Mouse (Mus musculus) MEL (cell line): ENCODE data around the gene Rab30. TPM values are rescaled to one million over a fixed set of nuclear protein-coding genes. Genes with fewer than 3 reads are reported as not detected.

Experiments
- DNase-seq: peaks from one replicate; pipeline ENCODE4 v3.0.0; 2011; ENCODE audit warnings: low read depth, low spot score
- H3K27ac ChIP-seq: 2 replicates; pipeline ENCODE4 v1.5.1; 2012; ENCODE audit warnings: low read depth, mild to moderate bottlenecking, control low read depth, low read length, moderate library complexity; ENCODE audit not compliant: control insufficient read depth
- H3K27me3 ChIP-seq, 2 experiments: fragments of 150-350 bp in 1 of 2; sonication (generic) in 1 of 2; 2 replicates each; pipeline ENCODE4 v1.6.1; 2012; ENCODE audit warnings: low read length in 2 of 2, mild to moderate bottlenecking in 2 of 2, improper control_type of control experiment in 1 of 2, moderate library complexity in 1 of 2; ENCODE audit not compliant: insufficient read depth in 2 of 2, control insufficient read depth in 1 of 2
- H3K36me3 ChIP-seq, 2 experiments: 2 replicates each; pipeline ENCODE4 v1.6.1; 2012 to 2014; ENCODE audit warnings: low read length in 2 of 2, improper control_type of control experiment in 1 of 2, inconsistent platforms in 1 of 2, mild to moderate bottlenecking in 1 of 2; ENCODE audit not compliant: insufficient read depth in 2 of 2, control insufficient read depth in 1 of 2
- H3K4me1 ChIP-seq, 2 experiments: fragments of 150-350 bp in 1 of 2; sonication (generic) in 1 of 2; 2 replicates each; pipeline ENCODE4 v1.6.1; 2012; ENCODE audit warnings: low read length in 2 of 2, improper control_type of control experiment in 1 of 2, mild to moderate bottlenecking in 1 of 2; ENCODE audit not compliant: insufficient read depth in 2 of 2, control insufficient read depth in 1 of 2
- H3K4me3 ChIP-seq, 2 experiments: fragments of 150-350 bp in 1 of 2; sonication (generic) in 1 of 2; 2 replicates each; pipeline ENCODE4 v1.5.1; 2012; ENCODE audit warnings: low read depth in 2 of 2, low read length in 2 of 2, mild to moderate bottlenecking in 2 of 2, moderate library complexity in 2 of 2, control low read depth in 1 of 2, improper control_type of control experiment in 1 of 2; ENCODE audit not compliant: control insufficient read depth in 1 of 2, insufficient read depth in 1 of 2
- H3K79me2 ChIP-seq: 2 replicates; pipeline ENCODE4 v1.6.1; 2012; ENCODE audit warnings: mild to moderate bottlenecking, low read length, moderate library complexity; ENCODE audit not compliant: control insufficient read depth, poor library complexity, insufficient read depth
- H3K9ac ChIP-seq: 2 replicates; pipeline ENCODE4 v1.6.1; 2012; ENCODE audit warnings: low read depth, mild to moderate bottlenecking, control low read depth, low read length, moderate library complexity; ENCODE audit not compliant: control insufficient read depth, poor library complexity, severe bottlenecking
- H3K9me3 ChIP-seq: fragments of 150-350 bp; sonication (generic); replicated peaks from 2 replicates; pipeline ENCODE4 v1.6.1; 2012; ENCODE audit warnings: mild to moderate bottlenecking, low read length, improper control_type of control experiment, moderate library complexity; ENCODE audit not compliant: insufficient read depth
- E2F4 ChIP-seq: IDR thresholded peaks from 2 replicates; pipeline ENCODE4 v1.6.1; 2011; ENCODE audit warnings: low read depth, low read length, improper control_type of control experiment, borderline replicate concordance
- ELF1 ChIP-seq: IDR thresholded peaks from 2 replicates; pipeline ENCODE4 v1.6.1; 2014; ENCODE audit warnings: low read depth, mild to moderate bottlenecking, inconsistent platforms, low read length, improper control_type of control experiment, moderate library complexity
- EP300 ChIP-seq, 2 experiments: IDR thresholded peaks; 2 replicates each; pipeline ENCODE4 v1.6.1; 2011; ENCODE audit warnings: improper control_type of control experiment in 2 of 2, low read length in 2 of 2, low read depth in 1 of 2, mild to moderate bottlenecking in 1 of 2
- GATA1 ChIP-seq: IDR thresholded peaks from 2 replicates; pipeline ENCODE4 v1.6.1; 2011; ENCODE audit warnings: low read depth, low read length, improper control_type of control experiment
- HCFC1 ChIP-seq: IDR thresholded peaks from 2 replicates; pipeline ENCODE4 v1.6.1; 2012; ENCODE audit warnings: low read depth, mild to moderate bottlenecking, inconsistent platforms, low read length, improper control_type of control experiment, moderate library complexity
- KAT2A ChIP-seq: conservative IDR thresholded peaks from 2 replicates; pipeline ENCODE4 v1.6.1; 2012; ENCODE audit warnings: low read depth, low read length, improper control_type of control experiment, inconsistent platforms
- MAFK ChIP-seq: IDR thresholded peaks from 2 replicates; pipeline ENCODE4 v1.6.1; 2011; ENCODE audit warnings: low read depth, mild to moderate bottlenecking, low read length, improper control_type of control experiment, borderline replicate concordance
- MAZ ChIP-seq: IDR thresholded peaks from 2 replicates; pipeline ENCODE4 v1.6.1; 2012; ENCODE audit warnings: low read depth, mild to moderate bottlenecking, inconsistent platforms, low read length, improper control_type of control experiment
- MEF2A ChIP-seq: IDR thresholded peaks from 2 replicates; pipeline ENCODE4 v1.6.1; 2014; ENCODE audit warnings: low read depth, mild to moderate bottlenecking, inconsistent platforms, low read length, improper control_type of control experiment; ENCODE audit not compliant: poor library complexity, insufficient replicate concordance, severe bottlenecking; ENCODE audit errors: extremely low read depth
- MYB ChIP-seq: IDR thresholded peaks from 2 replicates; pipeline ENCODE4 v1.6.1; 2011; ENCODE audit warnings: mild to moderate bottlenecking, low read depth, low read length, improper control_type of control experiment
- NELFE ChIP-seq: IDR thresholded peaks from 2 replicates; pipeline ENCODE4 v1.6.1; 2011; ENCODE audit warnings: low read depth, low read length, improper control_type of control experiment
- NRF1 ChIP-seq: IDR thresholded peaks from 2 replicates; pipeline ENCODE4 v1.6.1; 2014; ENCODE audit warnings: low read depth, mild to moderate bottlenecking, inconsistent platforms, low read length, improper control_type of control experiment, moderate library complexity; ENCODE audit not compliant: poor library complexity, insufficient read depth, severe bottlenecking
- POLR2AphosphoS2 ChIP-seq: IDR thresholded peaks from 2 replicates; pipeline ENCODE4 v1.6.1; 2011; ENCODE audit warnings: low read length, improper control_type of control experiment
- RAD21 ChIP-seq: IDR thresholded peaks from 2 replicates; pipeline ENCODE4 v1.6.1; 2011; ENCODE audit warnings: mild to moderate bottlenecking, low read depth, low read length, improper control_type of control experiment
- SMC3 ChIP-seq: IDR thresholded peaks from 2 replicates; pipeline ENCODE4 v1.6.1; 2011; ENCODE audit warnings: low read depth, low read length, improper control_type of control experiment
- UBTF ChIP-seq: IDR thresholded peaks from 2 replicates; pipeline ENCODE4 v1.6.1; 2012; ENCODE audit warnings: low read depth, mild to moderate bottlenecking, inconsistent platforms, low read length, improper control_type of control experiment, moderate library complexity, borderline replicate concordance; ENCODE audit not compliant: insufficient read depth
- ZC3H11A ChIP-seq: IDR thresholded peaks from 2 replicates; pipeline ENCODE4 v1.6.1; 2012; ENCODE audit warnings: low read depth, mild to moderate bottlenecking, inconsistent platforms, low read length, improper control_type of control experiment
- ZMIZ1 ChIP-seq: IDR thresholded peaks from 2 replicates; pipeline ENCODE4 v1.6.1; 2012; ENCODE audit warnings: low read depth, mild to moderate bottlenecking, inconsistent platforms, low read length, improper control_type of control experiment, moderate library complexity
- polyA plus RNA-seq, 2 experiments: library from polyadenylated mRNA; stranded (reverse) in 1 of 2; unstranded in 1 of 2; fragments of >175 nt in 1 of 2; fragments of >200 nt in 1 of 2; gene quantifications; 2 replicates each; pipeline versions ENCODE4 v1.2.1 to v1.2.4; 2012; ENCODE audit warnings: low replicate concordance in 2 of 2, low read depth in 1 of 2; ENCODE audit not compliant: insufficient read length in 2 of 2, insufficient read depth in 1 of 2, missing spikeins in 1 of 2
- total RNA-seq: library from RNA; depleted of rRNA; stranded (reverse); fragments of 300-350 nt; gene quantifications from 2 replicates; pipeline ENCODE4 v1.2.3, GENCODE M21; 2012

Rab30 gene
- total and polyA plus RNA-seq, 3 experiments = 1.3 TPM; not detected in 1

DNA sequence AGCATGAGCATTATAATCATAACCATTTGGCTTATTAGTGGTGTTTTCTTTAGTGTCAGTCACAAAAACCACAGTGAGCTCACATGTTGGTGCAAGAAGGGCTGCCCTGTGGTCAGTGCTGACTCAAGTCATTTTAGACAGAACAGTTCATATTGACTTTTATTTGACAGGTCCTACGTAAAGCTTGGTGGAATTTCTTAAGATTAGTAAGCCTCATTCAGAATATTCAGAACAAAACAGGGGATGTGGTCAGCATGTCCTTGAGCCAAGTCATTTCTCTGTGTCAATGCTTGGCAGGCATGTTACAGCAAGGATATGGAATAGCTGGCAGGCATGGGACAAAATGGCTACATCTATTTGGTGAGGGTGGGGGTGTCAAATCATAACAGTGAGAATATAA is 37.7 kb upstream of the Rab30 start:
- H3K9me3 ChIP-seq = no peaks in the 10 kb centered on the region
- TF ChIP-seq ELF1 (no peak), RAD21 (no peak), MAFK (no peak), SMC3 (no peak)
- H3K79me2 ChIP-seq = no peaks in the 10 kb centered on the region
- H3K9ac ChIP-seq = no peak overlapping the region
- H3K4me1 ChIP-seq = no peaks in the 10 kb centered on the region
- H3K4me3 ChIP-seq = no peak overlapping the region
- DNase-seq = no peak
- no peak overlapping the region for H3K27ac ChIP-seq
- no peaks in the 10 kb centered on the region for H3K36me3 ChIP-seq
- peaks cover 0 to 6% of the 10 kb centered on the region in 2 experiments; a peak in 3 of 4 replicates for H3K27me3 ChIP-seq

DNA sequence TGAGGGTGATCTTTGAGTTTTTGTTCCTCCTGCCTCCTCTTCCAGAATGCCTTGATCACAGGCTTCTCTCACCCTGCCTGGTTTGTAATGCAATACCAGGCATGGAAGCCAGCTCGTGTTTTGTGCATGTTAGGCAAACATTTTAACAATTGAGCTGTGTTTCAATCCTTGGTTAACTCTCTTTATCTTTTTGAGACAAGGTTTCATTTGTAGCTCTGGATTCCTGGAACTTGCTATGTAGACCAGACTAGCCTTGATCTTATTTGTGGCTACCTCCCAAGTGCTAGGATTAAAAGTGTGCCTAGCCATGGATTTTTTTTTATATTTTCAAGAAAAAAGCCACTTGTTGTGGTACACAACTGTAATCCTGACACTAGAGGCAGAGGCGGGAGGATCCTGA is 35.9 kb upstream of the Rab30 start:
- H3K9me3 ChIP-seq = no peaks in the 10 kb centered on the region
- TF ChIP-seq GATA1 = no peak
- no peak for TF ChIP-seq NELFE
- TF ChIP-seq HCFC1 = no peak
- no peak for TF ChIP-seq EP300 (IDR thresholded peaks at IDR 0.05; ENCODE audit: low read depth in 1 of 2, low read length in 2 of 2)
- no peak for TF ChIP-seq UBTF
- no peak for TF ChIP-seq RAD21
- TF ChIP-seq MYB = no peak
- TF ChIP-seq POLR2AphosphoS2 = no peak
- TF ChIP-seq ZMIZ1 = no peak
- TF ChIP-seq E2F4 = no peak
- no peak for TF ChIP-seq NRF1
- TF ChIP-seq MEF2A = no peak
- no peak for TF ChIP-seq MAZ
- TF ChIP-seq KAT2A = no peak
- no peak for TF ChIP-seq ZC3H11A
- TF ChIP-seq, all 39 proteins: peak for 0
- H3K36me3 ChIP-seq = no peaks in the 10 kb centered on the region
- DNase-seq = no peak
- no peaks in the 10 kb centered on the region for H3K79me2 ChIP-seq
- H3K27me3 ChIP-seq = peaks cover 0 to 6% of the 10 kb centered on the region in 2 experiments; a peak in 3 of 4 replicates
- no peak overlapping the region for H3K9ac ChIP-seq
- H3K4me3 ChIP-seq = no peak overlapping the region
- H3K4me1 ChIP-seq = no peaks in the 10 kb centered on the region
- no peak overlapping the region for H3K27ac ChIP-seq
